Mouse (Mus musculus) ES-E14 (cell line): ENCODE measurements around the gene Rassf7. TPM values are rescaled to one million over a fixed set of nuclear protein-coding genes. Genes with fewer than 3 reads are reported as not detected.
A peak's percentile ranks its signal among the peaks of the same experiment; 100 is the strongest.

ENCODE experiments used
- DNase-seq: peaks from one replicate; pipeline ENCODE4 v3.0.0-alpha.2; 2013; ENCODE audit warnings: low read depth, low spot score
- H3K27ac ChIP-seq: 2 replicates; pipeline ENCODE4 v1.5.1; 2012; ENCODE audit warnings: low read depth, mild to moderate bottlenecking, low read length, moderate library complexity, mixed read lengths; ENCODE audit not compliant: poor library complexity, insufficient read depth, severe bottlenecking
- H3K36me3 ChIP-seq: 2 replicates; pipeline ENCODE4 v1.6.1; 2012; ENCODE audit warnings: mild to moderate bottlenecking, low read length, moderate library complexity, mixed read lengths; ENCODE audit not compliant: control insufficient read depth, poor library complexity, insufficient read depth, severe bottlenecking
- H3K4me1 ChIP-seq, 2 experiments: fragments of 150-350 bp in 1 of 2; sonication (generic) in 1 of 2; 2 replicates each; pipeline ENCODE4 v1.6.1; 2012; ENCODE audit warnings: low read length in 2 of 2, mild to moderate bottlenecking in 1 of 2, mixed read lengths in 1 of 2; ENCODE audit not compliant: control insufficient read depth in 2 of 2, insufficient read depth in 2 of 2, poor library complexity in 1 of 2
- H3K4me3 ChIP-seq, 2 experiments: fragments of 150-350 bp in 1 of 2; sonication (generic) in 1 of 2; 2 replicates each; pipeline ENCODE4 v1.5.1; 2012; ENCODE audit warnings: low read length in 2 of 2, low read depth in 1 of 2, mild to moderate bottlenecking in 1 of 2, mixed read lengths in 1 of 2; ENCODE audit not compliant: insufficient read depth in 1 of 2, poor library complexity in 1 of 2, severe bottlenecking in 1 of 2
- H3K9ac ChIP-seq: 2 replicates; pipeline ENCODE4 v1.6.1; 2012; ENCODE audit warnings: low read depth, mild to moderate bottlenecking, low read length, mixed read lengths; ENCODE audit not compliant: poor library complexity, insufficient read depth, severe bottlenecking
- H3K9me3 ChIP-seq: fragments of 150-350 bp; sonication (generic); 2 replicates; pipeline ENCODE4 v1.6.1; 2012; ENCODE audit warnings: low read depth, mild to moderate bottlenecking, low read length; ENCODE audit not compliant: control insufficient read depth, insufficient read depth
- CHD2 ChIP-seq: IDR thresholded peaks from 2 replicates; pipeline ENCODE4 v1.6.1; 2014; ENCODE audit warnings: mild to moderate bottlenecking, low read depth, low read length, inconsistent platforms
- HCFC1 ChIP-seq: IDR thresholded peaks from 2 replicates; pipeline ENCODE4 v1.6.1; 2012; ENCODE audit warnings: low read length, inconsistent platforms, borderline replicate concordance; ENCODE audit not compliant: insufficient read depth
- MAFK ChIP-seq: IDR thresholded peaks from 2 replicates; pipeline ENCODE4 v1.6.1; 2014; ENCODE audit warnings: mild to moderate bottlenecking, low read depth, low read length, inconsistent platforms; ENCODE audit not compliant: insufficient read depth
- ZC3H11A ChIP-seq: IDR thresholded peaks from 2 replicates; pipeline ENCODE4 v1.6.1; 2012; ENCODE audit warnings: low read depth, mild to moderate bottlenecking, inconsistent platforms, low read length, borderline replicate concordance
- ZNF384 ChIP-seq: IDR thresholded peaks from 2 replicates; pipeline ENCODE4 v1.6.1; 2012; ENCODE audit warnings: low read depth, low read length, inconsistent platforms
- in situ Hi-C, 2 experiments: fragments of 600-800 bp; cut with MboI; formaldehyde crosslinking; loops; one replicate each; pipeline ENCODE4 v1.15.1; 2025; ENCODE audit warnings: low sequenced_read_pairs in 2 of 2, inconsistent platforms in 1 of 2; ENCODE audit not compliant: unreplicated experiment in 2 of 2
- total RNA-seq: library from RNA; depleted of rRNA; stranded (reverse); fragments of 300-350 nt; gene quantifications from 2 replicates; pipeline ENCODE4 v1.2.3, GENCODE M21; 2012

Gene Rassf7
- total RNA-seq, 1 experiment, result 32.2 TPM

GRCm38 (mm10) chr7:141191796-141192685 is 23.6 kb upstream of the Rassf7 start:
- peak overlapping the region in 1 of 2 experiments; percentile 17; a peak in 1 of 4 replicates for H3K4me3 ChIP-seq
- peak overlapping the region; percentile 54; the same call in 1 of the 2 replicates for H3K9ac ChIP-seq
- no peak for DNase-seq
- H3K4me1 ChIP-seq, result peaks cover 0 to 17% of the 10 kb centered on the region in 2 experiments; a peak in 1 of 4 replicates
- no peaks in the 10 kb centered on the region for H3K9me3 ChIP-seq
- no peak for TF ChIP-seq CHD2
- TF ChIP-seq ZC3H11A, result no peak
- no peak for TF ChIP-seq HCFC1
- TF ChIP-seq MAFK, result no peak
- no peak for TF ChIP-seq ZNF384
- peaks cover 32% of the 10 kb centered on the region for H3K36me3 ChIP-seq
- no peak overlapping the region for H3K27ac ChIP-seq
- in situ Hi-C loops, result no loop called here

- Histone ChIP-seq H3K36me3 (peaks cover 32% of the 10 kb centered on the region), H3K9ac (peak overlapping the region; percentile 81), H3K4me1 (peaks cover 0 to 17% of the 10 kb centered on the region in 2 experiments; a peak in 1 of 4 replicates), H3K9me3 (no peaks in the 10 kb centered on the region), H3K27ac (no peak overlapping the region), H3K4me3 (peak overlapping the region; percentile 88 to 93)
- no peak for DNase-seq
- TF ChIP-seq HCFC1, result no peak
- TF ChIP-seq MAFK, result no peak
- no peak for TF ChIP-seq ZC3H11A
- TF ChIP-seq ZNF384, result no peak
- TF ChIP-seq CHD2, result no peak
- in situ Hi-C loops, result no loop called here
These were observed 22.8 kb upstream of the Rassf7 start for GRCm38 (mm10) chr7:141192776-141193347.

DNA sequence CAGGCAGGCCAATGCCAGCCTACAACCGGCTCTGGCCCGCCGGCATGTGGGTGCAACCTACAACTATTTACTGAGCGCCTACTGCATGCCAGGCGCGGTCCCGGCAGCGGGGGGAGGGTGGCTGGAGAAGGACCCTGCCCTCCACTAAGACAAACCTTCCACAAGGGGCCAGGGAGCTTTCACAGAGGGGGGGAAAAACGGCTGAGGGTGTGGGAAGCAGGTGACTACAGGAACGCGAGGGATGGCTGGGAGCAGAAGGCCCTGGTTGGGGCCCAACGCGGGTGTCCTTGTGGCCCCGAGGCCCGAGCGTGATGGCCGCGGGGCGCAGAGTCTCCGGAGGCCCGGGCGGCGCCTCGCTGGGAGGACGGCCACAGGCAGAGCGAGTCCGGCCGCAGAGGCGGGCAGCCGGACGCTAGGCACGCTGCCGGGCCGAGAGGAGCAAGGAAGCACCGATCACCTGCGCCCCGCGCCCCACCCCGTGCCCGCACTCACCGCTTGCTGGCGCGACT is 22.3 kb upstream of the Rassf7 start:
- Histone ChIP-seq H3K27ac (no peak overlapping the region; the same call in 1 of the 2 replicates), H3K9ac (peak overlapping the region; percentile 81), H3K4me1 (peaks cover 0 to 17% of the 10 kb centered on the region in 2 experiments; a peak in 1 of 4 replicates), H3K4me3 (peak overlapping the region; percentile 88 to 93), H3K9me3 (no peaks in the 10 kb centered on the region), H3K36me3 (peaks cover 32% of the 10 kb centered on the region)
- TF ChIP-seq MAFK, result no peak
- no peak for TF ChIP-seq CHD2
- TF ChIP-seq ZNF384, result no peak
- no peak for TF ChIP-seq HCFC1
- TF ChIP-seq ZC3H11A, result no peak
- in situ Hi-C loops, result no loop called here
- no peak for DNase-seq

GRCm38 (mm10) chr7:141193948-141194347 is 21.7 kb upstream of the Rassf7 start, which contains the start of the genes Hras and Lrrc56:
Hras (minus strand) TSS chr7:141194005.
Lrrc56 (plus strand) TSS chr7:141194157.
- peaks cover 0 to 17% of the 10 kb centered on the region in 2 experiments; a peak in 1 of 4 replicates for H3K4me1 ChIP-seq
- H3K36me3 ChIP-seq, result peaks cover 32% of the 10 kb centered on the region
- peak; percentile 97 for DNase-seq
- in situ Hi-C loops, result no loop called here
- H3K4me3 ChIP-seq, result peak within 1 kb of the TSS; percentile 88 to 100
- H3K9ac ChIP-seq, result peak within 1 kb of the TSS; percentile 81
- no peak within 1 kb of the TSS; the same call in 1 of the 2 replicates for H3K27ac ChIP-seq
- TF ChIP-seq ZC3H11A (no peak), MAFK (no peak), HCFC1 (no peak), CHD2 (peak; percentile 65; the same call in 1 of the 2 replicates), ZNF384 (no peak)
- no peaks in the 10 kb centered on the region for H3K9me3 ChIP-seq
